Mouse (Mus musculus) thymus, adult 2 months (tissue): ENCODE data around the gene Thbs4.

Experiments
- CTCF ChIP-seq: fragments of 200-500 bp; IDR thresholded peaks from 2 replicates; pipeline ENCODE4 v1.5.1; 2012; ENCODE audit warnings: mild to moderate bottlenecking, control low read depth, low read length, moderate library complexity, borderline replicate concordance; ENCODE audit not compliant: control insufficient read depth, poor library complexity, insufficient read depth; ENCODE audit errors: extremely low read depth
- POLR2A ChIP-seq: fragments of 200-500 bp; IDR thresholded peaks from 2 replicates; pipeline ENCODE4 v1.6.1; 2012; ENCODE audit warnings: mild to moderate bottlenecking, low read length, control low read depth, moderate library complexity; ENCODE audit not compliant: control insufficient read depth, poor library complexity, insufficient read depth; ENCODE audit errors: extremely low read depth

GRCm38 (mm10) chr13:92765454-92766242 lies 29.0 kb downstream of the Thbs4 start:
- no peak for TF ChIP-seq CTCF
- TF ChIP-seq POLR2A = no peak
